Mouse (Mus musculus): ENCODE measurements at regions not wholly inside any gene's neighbourhood (a gene's known extent, or its start where the extent isn't known, plus 50 kb on each side); places are given as distances from the start of the nearest gene placed in this dataset.

- Histone ChIP-seq H3K9ac (ENCODE audit: low read depth, low read length) (no peak overlapping the region), H3K9me3 (ENCODE audit: control insufficient read depth) (no peaks in the 10 kb centered on the region), H3K36me3 (ENCODE audit: control insufficient read depth, insufficient read depth) (no peaks in the 10 kb centered on the region), H3K4me1 (replicated peaks; ENCODE audit: control insufficient read depth, insufficient read depth, low read length) (no peaks in the 10 kb centered on the region), H3K27me3 (replicated peaks; ENCODE audit: control insufficient read depth, insufficient read depth, low read length) (no peaks in the 10 kb centered on the region), H3K27ac (ENCODE audit: low read depth, low read length) (no peak overlapping the region), H3K4me3 (ENCODE audit: low read depth, low read length) (no peak overlapping the region), H3K4me2 (replicated peaks; ENCODE audit: low read depth) (no peak overlapping the region)
- 92% methylated on average over 2 of the region's 2 CpGs for WGBS
- ATAC-seq, result no peak
- TF ChIP-seq CTCF (IDR thresholded peaks at IDR 0.05; ENCODE audit: low read depth), result peak; percentile 50
Observed at GRCm38 (mm10) chr17:70910238-70910637, 56.9 kb upstream of the Tgif1 start.

- no peak overlapping the region for H3K4me2 ChIP-seq (replicated peaks; ENCODE audit: low read depth)
- no peaks in the 10 kb centered on the region for H3K4me1 ChIP-seq (replicated peaks; ENCODE audit: control insufficient read depth, insufficient read depth, low read length)
- H3K9ac ChIP-seq (ENCODE audit: low read depth, low read length), result no peak overlapping the region
- H3K9me3 ChIP-seq (ENCODE audit: control insufficient read depth), result no peaks in the 10 kb centered on the region
- no peak overlapping the region for H3K4me3 ChIP-seq (ENCODE audit: low read depth, low read length)
- no peaks in the 10 kb centered on the region for H3K36me3 ChIP-seq (ENCODE audit: control insufficient read depth, insufficient read depth)
- WGBS, result 92% methylated on average over 3 of the region's 3 CpGs
- no peak for ATAC-seq
- no peaks in the 10 kb centered on the region for H3K27me3 ChIP-seq (replicated peaks; ENCODE audit: control insufficient read depth, insufficient read depth, low read length)
- TF ChIP-seq CTCF (IDR thresholded peaks at IDR 0.05; ENCODE audit: low read depth), result no peak
- H3K27ac ChIP-seq (ENCODE audit: low read depth, low read length), result no peak overlapping the region
Observed at GRCm38 (mm10) chr17:70909573-70909972, 56.2 kb upstream of the Tgif1 start.

DNA sequence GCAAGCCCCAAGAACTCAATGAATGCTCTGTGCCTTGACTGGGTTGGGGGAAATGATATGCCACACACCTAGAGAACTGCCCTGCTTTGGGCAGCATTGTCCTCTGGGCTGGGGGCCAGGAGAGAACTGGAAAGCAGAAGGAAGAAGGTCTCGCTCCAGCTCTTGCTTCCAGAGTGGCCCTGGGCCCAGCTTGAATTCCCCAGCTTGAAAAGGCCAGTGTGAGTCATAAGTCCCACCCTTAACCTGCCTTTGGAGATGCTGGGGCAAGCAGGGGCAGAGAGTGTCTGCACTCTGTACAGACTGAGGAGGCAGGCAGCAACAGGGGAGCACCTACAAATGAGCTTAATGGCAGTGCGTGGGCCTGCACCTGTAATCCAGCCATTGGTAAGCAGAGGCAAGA, 55.0 kb upstream of the Tgif1 start:
- H3K4me3 ChIP-seq (ENCODE audit: low read depth, low read length), result no peak overlapping the region
- H3K4me2 ChIP-seq (replicated peaks; ENCODE audit: low read depth), result no peak overlapping the region
- no peak overlapping the region for H3K27ac ChIP-seq (ENCODE audit: low read depth, low read length)
- no peak overlapping the region for H3K9ac ChIP-seq (ENCODE audit: low read depth, low read length)
- no peak for ATAC-seq
- no peaks in the 10 kb centered on the region for H3K4me1 ChIP-seq (replicated peaks; ENCODE audit: control insufficient read depth, insufficient read depth, low read length)
- TF ChIP-seq CTCF (IDR thresholded peaks at IDR 0.05; ENCODE audit: low read depth), result no peak
- H3K9me3 ChIP-seq (ENCODE audit: control insufficient read depth), result no peaks in the 10 kb centered on the region
- 90% methylated on average over 2 of the region's 2 CpGs for WGBS
- H3K36me3 ChIP-seq (ENCODE audit: control insufficient read depth, insufficient read depth), result no peaks in the 10 kb centered on the region
- H3K27me3 ChIP-seq (replicated peaks; ENCODE audit: control insufficient read depth, insufficient read depth, low read length), result no peaks in the 10 kb centered on the region
